Mouse (Mus musculus): ENCODE results near the gene Ppia. TPM values are rescaled to one million over a fixed set of nuclear protein-coding genes. Genes with fewer than 3 reads are reported as not detected.

The Ppia gene
- 4,290 TPM for polyA plus RNA-seq (2017; shearing (Covaris generic))

DNA sequence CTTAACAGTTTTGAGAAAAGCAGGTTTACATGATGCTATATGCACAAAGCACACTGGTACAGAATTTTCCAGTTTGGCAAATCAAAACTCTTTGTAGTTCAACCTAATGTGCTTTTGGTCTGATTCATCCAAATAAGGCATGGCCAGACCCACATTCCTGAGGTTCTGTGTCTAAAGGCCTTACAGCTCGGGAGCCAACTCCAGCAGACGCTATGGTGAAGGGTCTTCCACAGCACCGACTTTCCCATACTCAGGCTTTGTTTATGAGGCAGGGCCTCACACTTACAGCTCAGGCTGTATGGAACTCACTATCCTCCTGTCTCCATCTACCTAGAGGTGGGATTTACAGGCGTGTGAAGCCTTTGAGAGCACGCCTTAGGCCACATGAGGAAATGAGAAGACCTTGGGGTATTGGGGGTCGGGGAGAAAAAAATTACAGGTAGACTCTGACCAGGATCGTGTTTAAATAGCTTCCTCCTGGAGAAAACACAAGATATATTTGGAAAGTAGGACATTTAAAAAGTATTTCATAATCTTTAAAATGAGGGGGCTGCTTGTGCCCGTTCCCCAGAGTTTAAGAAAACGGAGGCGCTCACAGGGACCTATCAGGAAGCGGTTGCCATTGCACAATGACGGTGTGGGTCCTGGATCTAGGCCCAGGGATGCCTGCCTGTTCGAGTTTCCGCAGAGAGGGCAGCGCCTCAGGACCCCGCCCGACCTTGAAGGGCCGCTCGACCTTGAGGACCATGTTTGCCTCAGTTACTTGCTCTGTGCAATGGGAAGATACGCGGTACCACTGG, at the start of gene Ppia:
Ppia (plus strand) TSS at position 693 of the 800 bp plus-strand sequence.

DNA sequence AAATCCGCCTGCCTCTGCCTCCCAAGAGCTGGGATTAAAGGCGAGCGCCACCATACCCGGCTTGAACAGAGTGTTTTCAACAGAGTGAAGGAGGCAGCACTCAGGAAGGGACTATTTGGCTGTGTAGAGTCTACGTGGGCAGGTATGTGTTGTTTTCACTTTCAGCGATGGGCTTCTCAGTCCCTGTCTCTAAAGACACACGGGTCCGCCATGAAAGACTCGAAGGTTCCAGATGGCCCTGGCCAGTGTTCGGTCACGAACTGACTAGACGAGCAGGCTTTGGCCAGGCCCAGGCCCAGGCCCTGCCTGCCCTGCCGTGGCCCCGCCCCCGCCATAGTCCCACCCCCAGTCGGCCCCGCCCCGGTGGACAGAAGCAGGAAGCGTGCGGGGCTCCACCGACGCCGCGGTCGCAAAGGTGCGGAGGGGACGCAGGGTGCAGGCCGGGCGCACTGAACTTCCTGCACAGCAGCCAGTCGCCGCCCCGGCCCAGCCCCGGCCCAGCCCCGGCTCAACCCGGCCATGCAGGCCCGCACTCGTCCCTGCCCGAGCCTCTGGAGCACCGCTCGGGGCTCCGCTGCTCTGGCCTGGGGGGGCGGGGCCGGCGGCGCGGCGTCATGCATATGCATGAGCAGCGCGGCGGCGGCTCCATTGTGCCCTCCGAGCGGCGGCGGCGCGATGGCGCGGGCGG, 26.4 kb upstream of the Ppia start, which contains the start of gene Zmiz2:
Zmiz2 (plus strand) TSS at position 349 of the 688 bp plus-strand sequence.

DNA sequence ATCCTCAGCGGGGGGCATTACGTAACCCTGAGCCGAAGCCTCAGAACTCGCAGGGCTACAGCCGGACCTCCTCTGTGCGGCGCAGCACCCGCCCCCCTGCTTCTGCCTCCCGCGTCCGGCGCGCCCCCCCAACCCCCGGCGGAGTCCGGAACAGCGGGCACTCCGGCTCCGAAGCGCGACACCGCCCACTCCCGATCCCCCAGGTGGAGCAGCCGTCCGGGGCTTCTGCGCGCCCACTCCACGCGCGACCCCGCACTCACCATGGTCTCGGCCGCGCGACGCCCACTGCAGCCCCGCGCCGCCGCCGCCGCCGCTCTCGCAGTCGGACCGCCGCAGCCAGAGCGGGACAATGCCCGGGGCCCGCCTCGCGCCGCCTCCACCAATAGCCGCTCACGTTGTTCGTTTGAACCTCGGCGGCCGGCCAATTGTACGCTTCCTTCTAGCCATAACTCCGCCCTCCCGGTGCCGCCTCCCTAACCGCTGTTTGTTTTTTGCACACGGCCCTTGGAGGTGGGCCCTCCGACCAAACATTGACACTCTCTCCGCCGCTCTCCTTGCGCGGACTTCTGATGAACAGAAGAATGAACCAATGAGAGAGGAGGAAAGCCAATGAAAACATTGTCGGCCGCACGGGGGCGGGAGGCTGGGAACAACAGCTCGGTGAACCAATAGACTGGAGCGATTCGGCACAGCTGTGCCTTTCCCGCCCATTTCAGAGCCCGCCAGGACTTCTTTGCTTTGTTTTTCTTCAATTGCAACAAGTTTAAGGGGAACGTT, 29.0 kb downstream of the Ppia start, which contains the start of gene H2afv:
H2afv (minus strand) TSS at position 367 of the 777 bp plus-strand sequence.

Other genes starting within 250 kb of the Ppia start
- 0.32 TPM for gene A730071L15Rik, start 215.4 kb upstream of the Ppia start, polyA plus RNA-seq (2017; shearing (Covaris generic))
- 70.4 TPM for gene Nudcd3, start 215.0 kb upstream of the Ppia start, polyA plus RNA-seq (2017; shearing (Covaris generic))
- not detected for gene Npc1l1, start 185.3 kb upstream of the Ppia start, polyA plus RNA-seq (2017; shearing (Covaris generic))
- 91.0 TPM for gene Ddx56, start 147.7 kb upstream of the Ppia start, polyA plus RNA-seq (2017; shearing (Covaris generic))
- gene Tmed4, start 140.6 kb upstream of the Ppia start, polyA plus RNA-seq (2017; shearing (Covaris generic)), result 82.4 TPM
- gene Ogdh, start 123.8 kb upstream of the Ppia start, polyA plus RNA-seq (2017; shearing (Covaris generic)), result 230 TPM
- 28.4 TPM for gene Zmiz2, start 26.4 kb upstream of the Ppia start, polyA plus RNA-seq (2017; shearing (Covaris generic))
- gene H2afv, start 29.0 kb downstream of the Ppia start, polyA plus RNA-seq (2017; shearing (Covaris generic)), result 172 TPM
- gene Purb, start 60.5 kb downstream of the Ppia start, polyA plus RNA-seq (2017; shearing (Covaris generic)), result 7.6 TPM
- 216 TPM for gene Myo1g, start 105.5 kb downstream of the Ppia start, polyA plus RNA-seq (2017; shearing (Covaris generic))
- gene Ccm2, start 131.4 kb downstream of the Ppia start, polyA plus RNA-seq (2017; shearing (Covaris generic)), result 382 TPM
- 1.6 TPM for gene Nacad, start 190.6 kb downstream of the Ppia start, polyA plus RNA-seq (2017; shearing (Covaris generic))
- gene Tbrg4, start 210.6 kb downstream of the Ppia start, polyA plus RNA-seq (2017; shearing (Covaris generic)), result 13.4 TPM
- not detected for gene Wap, start 223.2 kb downstream of the Ppia start, polyA plus RNA-seq (2017; shearing (Covaris generic))
- 7.6 TPM for gene Ramp3, start 243.1 kb downstream of the Ppia start, polyA plus RNA-seq (2017; shearing (Covaris generic))